Mouse (Mus musculus): Measurements from ENCODE around the gene Foxd2.

DNA sequence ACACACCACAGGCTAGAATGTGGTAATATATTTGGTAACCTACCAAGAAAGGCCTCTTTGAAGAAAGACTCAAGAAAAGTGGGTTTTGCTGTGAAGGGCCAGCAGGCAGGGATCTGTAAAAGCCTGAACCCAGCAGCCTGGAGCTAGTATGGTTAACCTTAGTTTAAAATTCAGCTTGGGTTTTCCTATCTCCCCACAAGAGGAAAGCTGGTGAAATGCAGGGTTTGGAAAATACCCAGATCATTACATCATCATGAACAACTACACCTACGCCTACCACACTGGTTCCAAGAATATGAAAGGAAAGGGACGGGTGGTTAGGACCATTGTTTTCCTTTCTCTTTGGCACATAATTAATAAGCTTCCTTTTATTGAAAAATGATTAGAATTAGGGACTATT, 49.6 kb upstream of the Foxd2 start:
- TF ChIP-seq CTCF (IDR thresholded peaks at IDR 0.05; ENCODE audit: low read depth), result no peak
- no peak for TF ChIP-seq EP300 (IDR thresholded peaks at IDR 0.05; ENCODE audit: low read depth)

Measured in liver, embryonic 14.5 days (tissue).